Mouse (Mus musculus): Measurements from ENCODE around the gene Nudt4.

GRCm38 (mm10) chr10:95610666-95611330 lies 46.9 kb upstream of the Nudt4 start:
- no peak for TF ChIP-seq CTCF (conservative IDR thresholded peaks at IDR 0.05 in 1 of 2, IDR thresholded peaks at IDR 0.05 in 1 of 2; ENCODE audit: low read depth in 2 of 2, low read length in 2 of 2)
- no peak for TF ChIP-seq E2F4 (IDR thresholded peaks at IDR 0.05; ENCODE audit: insufficient replicate concordance, low read depth, low read length)
- no peak for TF ChIP-seq RCOR1 (conservative IDR thresholded peaks at IDR 0.05; ENCODE audit: low read depth, low read length)
